Mouse (Mus musculus) neural tube, embryonic 13.5 days (tissue): Measurements from ENCODE around the gene Zfp775. TPM values are rescaled to one million over a fixed set of nuclear protein-coding genes. Genes with fewer than 3 reads are reported as not detected.
A peak's percentile ranks its signal among the peaks of the same experiment; 100 is the strongest.

Source experiments
- ATAC-seq: fragments of 200-750 bp; cut with Nextera tagmentation; 2 replicates; pipeline ENCODE4 v1.8.0; 2017; ENCODE audit warnings: low read depth, mild to moderate bottlenecking, moderate TSS enrichment, moderate library complexity
- H3K27ac ChIP-seq: fragments of 300-500 bp; sonication (generic); replicated peaks from 2 replicates; pipeline ENCODE4 v1.5.1; 2015; ENCODE audit warnings: moderate library complexity, mild to moderate bottlenecking, inconsistent platforms
- H3K27me3 ChIP-seq: fragments of 300-500 bp; sonication (generic); 2 replicates; pipeline ENCODE4 v1.6.1; 2015; ENCODE audit warnings: mild to moderate bottlenecking, inconsistent platforms
- H3K36me3 ChIP-seq: fragments of 300-500 bp; sonication (generic); 2 replicates; pipeline ENCODE4 v1.6.1; 2015; ENCODE audit warnings: mild to moderate bottlenecking, inconsistent platforms
- H3K4me1 ChIP-seq: fragments of 300-500 bp; sonication (generic); replicated peaks from 2 replicates; pipeline ENCODE4 v1.6.1; 2015; ENCODE audit warnings: inconsistent platforms
- H3K4me2 ChIP-seq: fragments of 300-500 bp; sonication (generic); 2 replicates; pipeline ENCODE4 v1.6.1; 2015; ENCODE audit warnings: inconsistent platforms, mild to moderate bottlenecking, moderate library complexity
- H3K4me3 ChIP-seq: fragments of 300-500 bp; sonication (generic); 2 replicates; pipeline ENCODE4 v1.5.1; 2015; ENCODE audit warnings: mild to moderate bottlenecking, inconsistent platforms
- H3K9ac ChIP-seq: fragments of 300-500 bp; sonication (generic); 2 replicates; pipeline ENCODE4 v1.6.1; 2015; ENCODE audit warnings: moderate library complexity, mild to moderate bottlenecking, inconsistent platforms
- H3K9me3 ChIP-seq: fragments of 300-500 bp; sonication (generic); 2 replicates; pipeline ENCODE4 v1.6.1; 2016; ENCODE audit warnings: inconsistent platforms
- WGBS: fragments of 180-500 bp; shearing (Covaris S2); methylation state at CpG from one replicate; pipeline ENCODE4 v1.1.7; 2015; 5-methylcytosine and 5-hydroxymethylcytosine counted together
- polyA plus RNA-seq: library from polyadenylated mRNA; unstranded; fragments of >200 nt; fragmentation: Nextera tagmentation; extraction: Ambion mirVana; gene quantifications from 2 replicates; pipeline ENCODE4 v1.2.1, GENCODE M21; 2015

The Zfp775 gene
- polyA plus RNA-seq, 1 experiment from 2014 or later = 15.7 TPM

- no peak overlapping the region for H3K9ac ChIP-seq
- no peak for ATAC-seq
- WGBS = 87% methylated on average over 8 of the region's 8 CpGs
- H3K36me3 ChIP-seq = peaks cover 42% of the 10 kb centered on the region
- H3K9me3 ChIP-seq = peaks cover 3% of the 10 kb centered on the region; the same call in 1 of the 2 replicates
- H3K27ac ChIP-seq = no peak overlapping the region
- H3K4me2 ChIP-seq = no peak overlapping the region
- no peak overlapping the region for H3K4me3 ChIP-seq
- H3K27me3 ChIP-seq = no peaks in the 10 kb centered on the region
- peaks cover 21% of the 10 kb centered on the region for H3K4me1 ChIP-seq
These were observed 32.6 kb upstream of the Zfp775 start for GRCm38 (mm10) chr6:48569065-48569807.

GRCm38 (mm10) chr6:48572014-48572413, 29.8 kb upstream of the Zfp775 start:
- WGBS = 91% methylated on average over 5 of the region's 5 CpGs
- ATAC-seq = no peak

GRCm38 (mm10) chr6:48572572-48573061, 29.2 kb upstream of the Zfp775 start, which contains the start of gene Rarres2:
Rarres2 (minus strand) TSS chr6:48572789.
- WGBS = 29% methylated on average over 6 of the region's 6 CpGs

More at GRCm38 (mm10) chr6:48572014-48572413, 29.8 kb upstream of the Zfp775 start:
- H3K4me2 ChIP-seq = no peak overlapping the region
- H3K27ac ChIP-seq = no peak overlapping the region
- 0 out of 2 replicates have a peak, but pooled peaks cover 8% of the 10 kb centered on the region for H3K4me1 ChIP-seq
- no peak overlapping the region for H3K4me3 ChIP-seq
- no peaks in the 10 kb centered on the region for H3K27me3 ChIP-seq
- H3K9me3 ChIP-seq = peaks cover 3% of the 10 kb centered on the region; the same call in 1 of the 2 replicates
- peaks cover 24% of the 10 kb centered on the region for H3K36me3 ChIP-seq
- H3K9ac ChIP-seq = no peak overlapping the region

GRCm38 (mm10) chr6:48573280-48573679, 28.6 kb upstream of the Zfp775 start:
- H3K4me2 ChIP-seq = no peak overlapping the region
- H3K9ac ChIP-seq = no peak overlapping the region
- WGBS = 72% methylated on average over 10 of the region's 10 CpGs
- peaks cover 3% of the 10 kb centered on the region; the same call in 1 of the 2 replicates for H3K9me3 ChIP-seq
- H3K4me3 ChIP-seq = no peak overlapping the region
- H3K4me1 ChIP-seq = 0 out of 2 replicates have a peak, but pooled peaks cover 4% of the 10 kb centered on the region
- ATAC-seq = no peak
- H3K27ac ChIP-seq = no peak overlapping the region
- peaks cover 20% of the 10 kb centered on the region for H3K36me3 ChIP-seq
- no peaks in the 10 kb centered on the region for H3K27me3 ChIP-seq

More at GRCm38 (mm10) chr6:48572572-48573061, 29.2 kb upstream of the Zfp775 start, which contains the start of gene Rarres2:
- Histone ChIP-seq H3K27me3 (no peaks in the 10 kb centered on the region), H3K27ac (no peak within 1 kb of the TSS), H3K9me3 (peaks cover 3% of the 10 kb centered on the region; the same call in 1 of the 2 replicates), H3K9ac (no peak within 1 kb of the TSS), H3K36me3 (peaks cover 24% of the 10 kb centered on the region), H3K4me2 (no peak within 1 kb of the TSS), H3K4me3 (no peak within 1 kb of the TSS), H3K4me1 (0 out of 2 replicates have a peak, but pooled peaks cover 8% of the 10 kb centered on the region)
- ATAC-seq = no peak

- H3K27ac ChIP-seq = no peak overlapping the region
- ATAC-seq = no peak
- H3K4me3 ChIP-seq = no peak overlapping the region
- no peaks in the 10 kb centered on the region for H3K4me1 ChIP-seq
- no peak overlapping the region for H3K4me2 ChIP-seq
- WGBS = 84% methylated on average over 3 of the region's 3 CpGs
- peaks cover 3% of the 10 kb centered on the region; the same call in 1 of the 2 replicates for H3K9me3 ChIP-seq
- H3K27me3 ChIP-seq = no peaks in the 10 kb centered on the region
- peaks cover 14% of the 10 kb centered on the region for H3K36me3 ChIP-seq
- H3K9ac ChIP-seq = no peak overlapping the region
These were observed 27.9 kb upstream of the Zfp775 start for GRCm38 (mm10) chr6:48573981-48574380.

GRCm38 (mm10) chr6:48578736-48579135, 23.1 kb upstream of the Zfp775 start:
- ATAC-seq = no peak
- H3K4me1 ChIP-seq = no peaks in the 10 kb centered on the region; the same call in 1 of the 2 replicates

GRCm38 (mm10) chr6:48579215-48579648, 22.6 kb upstream of the Zfp775 start:
- Histone ChIP-seq H3K4me2 (no peak overlapping the region), H3K27ac (no peak overlapping the region)
- 55% methylated on average over 5 of the region's 5 CpGs for WGBS

More at GRCm38 (mm10) chr6:48578736-48579135, 23.1 kb upstream of the Zfp775 start:
- Histone ChIP-seq H3K4me2 (no peak overlapping the region), H3K36me3 (no peaks in the 10 kb centered on the region), H3K9me3 (no peaks in the 10 kb centered on the region), H3K9ac (no peak overlapping the region), H3K27ac (no peak overlapping the region), H3K4me3 (no peak overlapping the region), H3K27me3 (no peaks in the 10 kb centered on the region)
- 66% methylated on average over 5 of the region's 5 CpGs for WGBS

GRCm38 (mm10) chr6:48581257-48581656, 20.6 kb upstream of the Zfp775 start:
- Histone ChIP-seq H3K27me3 (no peaks in the 10 kb centered on the region), H3K36me3 (no peaks in the 10 kb centered on the region), H3K9me3 (no peaks in the 10 kb centered on the region), H3K4me2 (no peak overlapping the region), H3K4me3 (no peak overlapping the region), H3K27ac (no peak overlapping the region), H3K4me1 (no peaks in the 10 kb centered on the region; the same call in 1 of the 2 replicates), H3K9ac (0 out of 2 replicates have a peak overlapping the region, but pooled peaks have one; percentile 8)
- WGBS = 45% methylated on average over 3 of the region's 3 CpGs
- ATAC-seq = no peak

More at GRCm38 (mm10) chr6:48579215-48579648, 22.6 kb upstream of the Zfp775 start:
- ATAC-seq = no peak
- H3K9ac ChIP-seq = no peak overlapping the region
- H3K4me1 ChIP-seq = no peaks in the 10 kb centered on the region; the same call in 1 of the 2 replicates
- no peak overlapping the region for H3K4me3 ChIP-seq
- H3K27me3 ChIP-seq = no peaks in the 10 kb centered on the region
- no peaks in the 10 kb centered on the region for H3K36me3 ChIP-seq
- H3K9me3 ChIP-seq = no peaks in the 10 kb centered on the region

GRCm38 (mm10) chr6:48582037-48582436, 19.8 kb upstream of the Zfp775 start:
- no peak overlapping the region for H3K9ac ChIP-seq
- H3K27me3 ChIP-seq = no peaks in the 10 kb centered on the region
- H3K9me3 ChIP-seq = no peaks in the 10 kb centered on the region
- no peak overlapping the region for H3K4me2 ChIP-seq
- H3K4me1 ChIP-seq = no peaks in the 10 kb centered on the region; the same call in 1 of the 2 replicates
- no peak overlapping the region for H3K27ac ChIP-seq
- 71% methylated on average over 3 of the region's 3 CpGs for WGBS
- H3K4me3 ChIP-seq = no peak overlapping the region
- H3K36me3 ChIP-seq = no peaks in the 10 kb centered on the region
- ATAC-seq = no peak

GRCm38 (mm10) chr6:48589194-48589750, 12.6 kb upstream of the Zfp775 start, which contains the start of gene Gm45021:
Gm45021 (plus strand) TSS chr6:48589610.
- no peak for ATAC-seq
- no peaks in the 10 kb centered on the region for H3K36me3 ChIP-seq
- no peaks in the 10 kb centered on the region for H3K9me3 ChIP-seq
- no peak within 1 kb of the TSS for H3K4me3 ChIP-seq
- H3K9ac ChIP-seq = no peak within 1 kb of the TSS
- H3K4me2 ChIP-seq = no peak within 1 kb of the TSS
- 64% methylated on average over 6 of the region's 6 CpGs for WGBS
- no peak within 1 kb of the TSS for H3K27ac ChIP-seq
- no peaks in the 10 kb centered on the region for H3K27me3 ChIP-seq
- H3K4me1 ChIP-seq = peaks cover 9% of the 10 kb centered on the region

GRCm38 (mm10) chr6:48591221-48591845, 10.5 kb upstream of the Zfp775 start:
- no peak for ATAC-seq
- Histone ChIP-seq H3K4me3 (no peak overlapping the region), H3K36me3 (peaks cover 12% of the 10 kb centered on the region), H3K9me3 (peaks cover 9% of the 10 kb centered on the region), H3K9ac (no peak overlapping the region), H3K27ac (no peak overlapping the region), H3K4me1 (peaks cover 22% of the 10 kb centered on the region), H3K27me3 (no peaks in the 10 kb centered on the region), H3K4me2 (no peak overlapping the region)
- WGBS = 28% methylated on average over 3 of the region's 3 CpGs
